Mouse (Mus musculus): ENCODE data around the gene Gm43951. TPM values are rescaled to one million over a fixed set of nuclear protein-coding genes. Genes with fewer than 3 reads are reported as not detected.

Gene Gm43951
- total and polyA plus RNA-seq, 3 experiments = 0.13 to 0.25 (median 0.14) TPM

GRCm38 (mm10) chr11:72224865-72225264, 18.2 kb upstream of the Gm43951 start:
- H3K27me3 ChIP-seq (ENCODE audit: control insufficient read depth, insufficient read depth, low read length) = no peaks in the 10 kb centered on the region
- no peak overlapping the region for H3K27ac ChIP-seq
- peak; percentile 62 to 83 for DNase-seq
- H3K4me3 ChIP-seq = no peak overlapping the region
- no peaks in the 10 kb centered on the region for H3K36me3 ChIP-seq (ENCODE audit: control insufficient read depth, insufficient read depth, low read length)
- intact Hi-C loops (cut with DNase I) = loop anchor here (2.0 kb wide), 3 partner anchors 100 to 340 kb away; no protein-coding TSS in a partner anchor
- WGBS = 9% methylated on average over 5 of the region's 5 CpGs
- H3K9ac ChIP-seq (ENCODE audit: low read depth, low read length) = no peak overlapping the region
- peak; percentile 87; the same call in 1 of the 2 replicates for TF ChIP-seq EP300 (IDR thresholded peaks at IDR 0.05; ENCODE audit: insufficient read depth, low read depth, low read length)
- peak; percentile 96 for TF ChIP-seq CTCF (IDR thresholded peaks at IDR 0.05)
- no peak for TF ChIP-seq POLR2A (IDR thresholded peaks at IDR 0.05; ENCODE audit: insufficient read depth, low read depth, low read length)
- no peaks in the 10 kb centered on the region for H3K79me2 ChIP-seq (replicated peaks; ENCODE audit: control insufficient read depth, insufficient read depth, low read length)
- no peaks in the 10 kb centered on the region for H3K4me1 ChIP-seq (ENCODE audit: control insufficient read depth, insufficient read depth, low read length)

DNA sequence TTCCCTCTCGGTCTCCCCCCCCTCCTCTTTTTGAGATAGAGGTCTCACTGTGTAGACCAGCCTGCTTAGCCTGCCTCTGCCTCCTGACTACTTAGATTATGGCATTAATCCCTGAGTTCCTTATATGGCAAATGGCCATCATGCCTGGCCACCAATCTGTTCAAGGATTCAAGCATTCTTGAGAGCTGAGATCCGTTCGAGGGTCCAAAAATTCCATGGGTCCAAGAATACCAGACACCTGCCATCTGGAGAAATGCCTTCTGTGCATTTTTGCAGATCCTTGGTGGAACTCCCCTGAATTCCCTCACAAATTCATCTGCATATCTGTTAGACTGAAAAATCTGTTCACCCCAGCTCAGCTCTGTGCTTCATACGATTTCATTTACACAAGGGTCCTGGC, 16.8 kb upstream of the Gm43951 start:
- WGBS = 77% methylated on average over 4 of the region's 4 CpGs
- Histone ChIP-seq H3K9ac (ENCODE audit: low read depth, low read length) (no peak overlapping the region), H3K79me2 (replicated peaks; ENCODE audit: control insufficient read depth, insufficient read depth, low read length) (no peaks in the 10 kb centered on the region), H3K27ac (no peak overlapping the region), H3K4me3 (no peak overlapping the region), H3K36me3 (ENCODE audit: control insufficient read depth, insufficient read depth, low read length) (no peaks in the 10 kb centered on the region), H3K27me3 (ENCODE audit: control insufficient read depth, insufficient read depth, low read length) (no peaks in the 10 kb centered on the region), H3K4me1 (ENCODE audit: control insufficient read depth, insufficient read depth, low read length) (no peaks in the 10 kb centered on the region)
- no peak for DNase-seq
- intact Hi-C loops (cut with DNase I) = no loop called here
- TF ChIP-seq POLR2A (IDR thresholded peaks at IDR 0.05; ENCODE audit: insufficient read depth, low read depth, low read length) (no peak), CTCF (IDR thresholded peaks at IDR 0.05) (no peak), EP300 (IDR thresholded peaks at IDR 0.05; ENCODE audit: insufficient read depth, low read depth, low read length) (no peak)

- Histone ChIP-seq H3K9ac (ENCODE audit: low read depth, low read length) (no peak overlapping the region), H3K27ac (no peak overlapping the region), H3K27me3 (ENCODE audit: control insufficient read depth, insufficient read depth, low read length) (no peaks in the 10 kb centered on the region), H3K4me1 (ENCODE audit: control insufficient read depth, insufficient read depth, low read length) (no peaks in the 10 kb centered on the region), H3K36me3 (ENCODE audit: control insufficient read depth, insufficient read depth, low read length) (no peaks in the 10 kb centered on the region), H3K79me2 (replicated peaks; ENCODE audit: control insufficient read depth, insufficient read depth, low read length) (no peaks in the 10 kb centered on the region), H3K4me3 (no peak overlapping the region)
- 17% methylated on average over 6 of the region's 6 CpGs for WGBS
- TF ChIP-seq EP300 (IDR thresholded peaks at IDR 0.05; ENCODE audit: insufficient read depth, low read depth, low read length) (no peak), CTCF (IDR thresholded peaks at IDR 0.05) (peak; percentile 97), POLR2A (IDR thresholded peaks at IDR 0.05; ENCODE audit: insufficient read depth, low read depth, low read length) (no peak)
- DNase-seq = peak; percentile 49 to 68
- intact Hi-C loops (cut with DNase I) = no loop called here
Observed at GRCm38 (mm10) chr11:72221278-72221677, 14.6 kb upstream of the Gm43951 start.

GRCm38 (mm10) chr11:72217116-72217515, 10.5 kb upstream of the Gm43951 start:
- no peaks in the 10 kb centered on the region for H3K79me2 ChIP-seq (replicated peaks; ENCODE audit: control insufficient read depth, insufficient read depth, low read length)
- H3K9ac ChIP-seq (ENCODE audit: low read depth, low read length) = no peak overlapping the region
- WGBS = 52% methylated on average over 5 of the region's 5 CpGs
- peaks cover 2% of the 10 kb centered on the region; the same call in 1 of the 2 replicates for H3K4me1 ChIP-seq (ENCODE audit: control insufficient read depth, insufficient read depth, low read length)
- H3K4me3 ChIP-seq = no peak overlapping the region
- H3K27me3 ChIP-seq (ENCODE audit: control insufficient read depth, insufficient read depth, low read length) = no peaks in the 10 kb centered on the region
- intact Hi-C loops (cut with DNase I) = loop anchor here (5.0 kb wide), 1 partner anchor 85 kb away; the partner anchor contains the start of gene Xaf1
- no peaks in the 10 kb centered on the region for H3K36me3 ChIP-seq (ENCODE audit: control insufficient read depth, insufficient read depth, low read length)
- no peak overlapping the region for H3K27ac ChIP-seq
- TF ChIP-seq POLR2A (IDR thresholded peaks at IDR 0.05; ENCODE audit: insufficient read depth, low read depth, low read length) = no peak
- no peak for TF ChIP-seq CTCF (IDR thresholded peaks at IDR 0.05)
- no peak for TF ChIP-seq EP300 (IDR thresholded peaks at IDR 0.05; ENCODE audit: insufficient read depth, low read depth, low read length)
- DNase-seq = no peak

DNA sequence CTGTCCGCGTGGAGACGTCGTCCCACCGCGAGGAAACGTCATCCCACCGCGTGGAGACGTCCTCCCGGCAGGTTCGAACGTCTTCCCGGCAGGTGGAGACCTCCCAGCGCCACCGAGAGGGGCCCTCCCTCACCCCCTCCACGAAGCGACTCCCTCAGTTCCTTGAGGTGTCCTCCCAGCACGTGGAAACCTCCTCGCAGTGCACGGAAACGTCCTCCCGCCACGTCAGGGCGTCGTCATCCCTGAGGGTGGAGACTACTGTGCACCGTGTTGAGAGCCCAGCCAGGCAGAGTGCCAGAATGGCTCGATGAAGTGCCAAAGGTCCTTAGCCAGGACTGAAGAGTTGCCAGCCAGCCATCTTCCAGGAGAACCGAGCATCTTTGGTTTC, 8.8 kb upstream of the Gm43951 start, which contains the start of gene Med31:
TSS of gene Med31 (minus strand) at position 183 of the 388 bp plus-strand sequence.
- under 1% methylated on average over 29 of the region's 29 CpGs for WGBS
- H3K27ac ChIP-seq = peak within 1 kb of the TSS; percentile 85
- H3K27me3 ChIP-seq (ENCODE audit: control insufficient read depth, insufficient read depth, low read length) = no peaks in the 10 kb centered on the region
- intact Hi-C loops (cut with DNase I) = loop anchor here (5.0 kb wide), 1 partner anchor 87 kb away; the partner anchor contains the start of gene Xaf1
- H3K4me1 ChIP-seq (ENCODE audit: control insufficient read depth, insufficient read depth, low read length) = peaks cover 2% of the 10 kb centered on the region; the same call in 1 of the 2 replicates
- peak within 1 kb of the TSS; percentile 84 for H3K4me3 ChIP-seq
- peak; percentile 82 to 84 for DNase-seq
- H3K9ac ChIP-seq (ENCODE audit: low read depth, low read length) = peak within 1 kb of the TSS; percentile 75
- H3K36me3 ChIP-seq (ENCODE audit: control insufficient read depth, insufficient read depth, low read length) = no peaks in the 10 kb centered on the region
- no peaks in the 10 kb centered on the region for H3K79me2 ChIP-seq (replicated peaks; ENCODE audit: control insufficient read depth, insufficient read depth, low read length)
- TF ChIP-seq EP300 (IDR thresholded peaks at IDR 0.05; ENCODE audit: insufficient read depth, low read depth, low read length) (0 out of 2 replicates have a peak, but pooled peaks have one; percentile 20), POLR2A (IDR thresholded peaks at IDR 0.05; ENCODE audit: insufficient read depth, low read depth, low read length) (no peak; the same call in 1 of the 2 replicates)
